Mouse (Mus musculus) lung, adult 18-20 months (tissue): ENCODE results near the gene Ugt1a6a.
A peak's percentile ranks its signal among the peaks of the same experiment; 100 is the strongest.

ENCODE experiments used
- DNase-seq, 2 experiments: peaks; one replicate each; pipeline ENCODE4 v3.0.0; 2022; ENCODE audit warnings: mixed read lengths in 2 of 2

Ugt1a6a gene

GRCm38 (mm10) chr1:88230421-88230820 is 95.8 kb downstream of the Ugt1a6a start:
- peak in 1 of 2 experiments; percentile 8 for DNase-seq

- DNase-seq, result peak in 1 of 2 experiments; percentile 9
Measured at GRCm38 (mm10) chr1:88230981-88231802, 96.6 kb downstream of the Ugt1a6a start.

- DNase-seq, result peak in 1 of 2 experiments; percentile 12
Measured at GRCm38 (mm10) chr1:88231803-88232499, 97.3 kb downstream of the Ugt1a6a start.

- no peak for DNase-seq
Measured at GRCm38 (mm10) chr1:88232664-88233380, 98.2 kb downstream of the Ugt1a6a start.

- DNase-seq, result no peak
Measured at GRCm38 (mm10) chr1:88233421-88234247, 99.0 kb downstream of the Ugt1a6a start.

- DNase-seq, result no peak
Measured at GRCm38 (mm10) chr1:88234248-88234610, 99.6 kb downstream of the Ugt1a6a start.

- no peak for DNase-seq
Measured at GRCm38 (mm10) chr1:88234646-88235045, 100.0 kb downstream of the Ugt1a6a start.

- DNase-seq, result no peak
Measured at GRCm38 (mm10) chr1:88235046-88235893, 100.7 kb downstream of the Ugt1a6a start.

GRCm38 (mm10) chr1:88235894-88236415 is 101.3 kb downstream of the Ugt1a6a start:
- DNase-seq, result no peak

- DNase-seq, result peak in 1 of 2 experiments; percentile 48
Measured at GRCm38 (mm10) chr1:88237311-88237710, 102.7 kb downstream of the Ugt1a6a start.

- DNase-seq, result no peak
Measured at GRCm38 (mm10) chr1:88238771-88239170, 104.2 kb downstream of the Ugt1a6a start.

GRCm38 (mm10) chr1:88240072-88240471 is 105.5 kb downstream of the Ugt1a6a start:
- no peak for DNase-seq

- DNase-seq, result no peak
Measured at GRCm38 (mm10) chr1:88240579-88240978, 106.0 kb downstream of the Ugt1a6a start.

- no peak for DNase-seq
Measured at GRCm38 (mm10) chr1:88243861-88244260, 109.3 kb downstream of the Ugt1a6a start.

- DNase-seq, result no peak
Measured at GRCm38 (mm10) chr1:88245881-88246280, 111.3 kb downstream of the Ugt1a6a start.

- no peak for DNase-seq
Measured at GRCm38 (mm10) chr1:88246386-88246785, 111.8 kb downstream of the Ugt1a6a start.

- no peak for DNase-seq
Measured at GRCm38 (mm10) chr1:88247660-88248059, 113.1 kb downstream of the Ugt1a6a start.

- DNase-seq, result no peak
Measured at GRCm38 (mm10) chr1:88248658-88249057, 114.0 kb downstream of the Ugt1a6a start.

GRCm38 (mm10) chr1:88249596-88249995 is 115.0 kb downstream of the Ugt1a6a start:
- DNase-seq, result no peak

- no peak for DNase-seq
Measured at GRCm38 (mm10) chr1:88250023-88250422, 115.4 kb downstream of the Ugt1a6a start.

- DNase-seq, result no peak
Measured at GRCm38 (mm10) chr1:88253106-88253505, 118.5 kb downstream of the Ugt1a6a start.
